Mouse (Mus musculus) fat pad, adult 2 months (tissue): ENCODE data around the gene Nelfcd.

Source experiments
- DNase-seq: peaks from one replicate; pipeline ENCODE4 v3.0.0-alpha.2; 2011; ENCODE audit warnings: low read depth, low spot score; ENCODE audit errors: extremely low read depth

Nelfcd gene

DNA sequence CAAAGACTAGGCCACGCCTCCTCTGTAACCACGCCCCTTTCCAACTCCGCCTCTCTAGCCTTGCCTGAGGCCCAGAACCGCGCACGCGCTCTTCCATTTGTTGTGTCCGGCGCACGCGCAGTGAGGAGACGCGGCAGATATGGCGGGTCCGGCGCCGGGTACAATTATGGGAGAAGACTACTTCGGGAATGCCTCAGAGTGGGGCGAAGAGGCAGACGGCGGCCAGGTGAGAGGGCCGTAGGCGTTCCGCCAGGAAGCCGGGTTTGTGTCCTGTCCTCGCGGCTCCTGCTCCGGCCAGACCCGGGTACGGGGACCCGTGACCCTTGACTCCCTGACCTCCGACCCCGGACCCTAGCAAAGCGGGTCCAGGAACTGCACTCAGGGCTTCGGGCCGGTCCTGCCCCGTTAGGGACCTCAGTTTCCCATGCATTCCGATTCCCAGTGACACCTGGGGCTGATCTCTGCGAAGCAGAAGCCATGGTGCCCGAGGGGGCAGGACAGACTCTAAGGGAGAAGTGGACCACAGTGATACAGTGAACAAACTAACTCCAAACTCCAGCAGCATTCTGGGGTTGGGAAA is at the start of gene Nelfcd:
Gene Nelfcd, plus strand, starts transcription at position 74 of the 580 bp plus-strand sequence.
- DNase-seq, result no peak

- no peak for DNase-seq
Measured at GRCm38 (mm10) chr2:174366571-174366970, 49.0 kb upstream of the Nelfcd start.

DNA sequence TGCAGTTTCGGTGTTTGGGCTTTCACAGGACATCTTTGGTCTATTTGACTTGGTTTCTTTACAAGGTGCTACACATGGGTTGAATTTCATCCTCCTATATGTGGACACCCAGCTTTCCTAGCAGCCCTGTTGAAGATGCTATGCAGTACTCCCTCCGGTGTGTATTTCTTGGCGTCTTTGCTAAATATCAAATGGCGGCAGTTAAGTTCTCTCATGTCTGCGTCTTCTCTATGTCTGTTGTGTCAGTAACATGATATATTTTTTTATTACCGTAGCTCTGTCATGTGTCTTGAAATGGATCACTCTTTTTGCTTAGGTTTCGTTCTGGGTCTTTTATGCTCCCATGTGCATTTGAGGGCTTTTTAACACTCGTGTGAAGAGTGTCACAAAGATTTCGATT is 34.6 kb upstream of the Nelfcd start:
- no peak for DNase-seq

GRCm38 (mm10) chr2:174391936-174392335 is 23.7 kb upstream of the Nelfcd start:
- no peak for DNase-seq

DNA sequence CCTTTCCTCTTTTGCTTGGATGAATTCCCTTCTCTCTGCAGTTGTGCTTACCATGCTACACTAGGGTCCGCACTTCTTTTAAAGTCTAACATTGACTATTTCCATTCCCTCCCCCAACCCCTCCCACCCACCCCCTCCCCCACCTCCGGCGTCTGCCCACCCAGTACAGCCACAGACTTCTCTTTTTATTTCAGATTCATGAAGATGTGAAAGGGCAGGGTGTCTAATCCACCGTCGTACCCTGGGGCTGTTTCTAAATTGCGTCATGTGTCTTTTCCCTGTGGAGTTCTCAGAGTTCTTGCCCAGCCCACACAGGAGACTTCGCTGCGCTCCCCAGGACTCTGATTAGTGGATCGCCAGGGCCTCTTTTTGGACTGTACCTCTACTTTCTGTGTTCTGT is 23.1 kb upstream of the Nelfcd start:
- no peak for DNase-seq

- no peak for DNase-seq
Measured at GRCm38 (mm10) chr2:174393383-174393782, 22.2 kb upstream of the Nelfcd start.

- no peak for DNase-seq
Measured at GRCm38 (mm10) chr2:174396643-174397042, 19.0 kb upstream of the Nelfcd start.

GRCm38 (mm10) chr2:174397065-174397464 is 18.5 kb upstream of the Nelfcd start:
- no peak for DNase-seq

DNA sequence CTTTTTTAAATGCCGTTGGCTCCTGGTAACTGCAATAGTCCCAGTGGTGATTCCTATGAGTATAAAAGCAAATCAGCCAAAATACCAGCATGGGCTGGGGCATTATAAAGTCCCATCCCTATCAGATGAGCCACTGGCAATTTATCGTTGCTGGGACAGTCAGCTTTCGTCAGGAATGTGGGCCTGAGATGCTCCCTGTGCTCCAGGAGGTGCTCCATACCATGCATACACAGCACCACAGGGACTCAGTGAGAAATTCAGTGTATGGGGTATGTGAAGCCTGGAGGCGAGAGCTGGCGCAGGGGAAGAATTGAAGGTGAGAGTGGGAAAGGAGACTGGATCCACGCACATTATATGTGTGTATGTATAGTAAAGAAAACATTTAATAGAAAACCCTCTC is 17.7 kb upstream of the Nelfcd start:
- no peak for DNase-seq

- no peak for DNase-seq
Measured at GRCm38 (mm10) chr2:174400396-174400795, 15.2 kb upstream of the Nelfcd start.

DNA sequence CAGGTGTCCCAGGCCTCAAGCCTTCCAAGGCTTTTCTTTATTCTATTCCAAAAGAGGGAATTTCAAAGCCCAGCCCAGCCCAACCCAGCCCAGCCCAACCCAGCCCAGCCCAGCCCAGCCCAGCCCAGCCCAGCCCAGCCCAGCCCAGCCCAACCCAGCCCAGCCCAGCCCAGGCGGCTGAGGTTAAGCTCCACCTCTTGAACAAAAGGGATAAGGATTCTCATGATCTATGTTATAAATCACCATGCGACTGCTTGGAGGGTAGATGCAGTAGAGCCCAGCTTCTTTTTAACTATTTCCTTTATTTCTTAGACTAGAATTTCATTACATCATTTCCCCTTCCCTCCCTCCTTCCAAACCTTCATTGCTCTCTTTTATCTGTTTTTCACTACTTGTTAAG is 5.4 kb upstream of the Nelfcd start:
- no peak for DNase-seq

DNA sequence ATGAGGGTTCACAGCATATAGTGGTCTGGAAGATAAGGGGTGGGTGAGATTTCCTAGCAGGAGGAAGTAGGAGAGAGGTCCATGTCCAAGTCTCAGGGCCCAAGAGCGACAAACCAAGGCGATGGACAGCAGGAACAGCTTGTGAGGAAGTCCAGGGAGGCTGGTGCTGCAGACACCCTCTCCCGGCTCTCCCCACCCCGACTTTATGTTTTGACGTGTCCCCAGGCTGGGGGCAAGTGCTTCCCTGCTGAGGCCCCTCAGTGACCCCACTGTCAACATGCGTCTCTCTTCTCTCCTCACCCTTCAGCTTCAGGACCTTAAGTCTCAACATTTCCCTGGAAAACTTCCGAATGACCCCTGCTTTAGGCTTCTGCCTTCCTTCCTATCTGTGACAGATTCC is 2.5 kb upstream of the Nelfcd start:
- no peak for DNase-seq

GRCm38 (mm10) chr2:174415001-174415730 is 438 bp upstream of the Nelfcd start:
- DNase-seq, result peak; percentile 33

DNA sequence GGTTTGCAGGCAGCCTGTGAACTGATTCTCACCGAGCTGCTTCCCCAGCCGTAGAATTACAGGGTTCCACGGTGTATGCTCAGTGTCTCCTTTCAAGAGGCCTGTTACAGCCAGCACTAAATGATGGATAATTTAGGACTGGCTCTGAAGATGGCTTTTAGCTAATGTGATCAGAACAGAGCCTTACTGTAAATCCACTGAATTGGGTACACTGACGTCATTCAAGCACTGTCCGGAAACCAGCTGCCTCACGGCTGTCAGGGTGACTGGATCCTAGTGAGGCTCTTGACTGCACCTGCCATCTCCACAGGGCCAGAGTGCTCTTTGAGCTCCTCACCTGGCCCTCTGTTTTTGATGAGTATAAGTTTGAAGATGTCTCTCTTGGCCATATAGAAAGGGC is 5.5 kb downstream of the Nelfcd start:
- DNase-seq, result no peak

DNA sequence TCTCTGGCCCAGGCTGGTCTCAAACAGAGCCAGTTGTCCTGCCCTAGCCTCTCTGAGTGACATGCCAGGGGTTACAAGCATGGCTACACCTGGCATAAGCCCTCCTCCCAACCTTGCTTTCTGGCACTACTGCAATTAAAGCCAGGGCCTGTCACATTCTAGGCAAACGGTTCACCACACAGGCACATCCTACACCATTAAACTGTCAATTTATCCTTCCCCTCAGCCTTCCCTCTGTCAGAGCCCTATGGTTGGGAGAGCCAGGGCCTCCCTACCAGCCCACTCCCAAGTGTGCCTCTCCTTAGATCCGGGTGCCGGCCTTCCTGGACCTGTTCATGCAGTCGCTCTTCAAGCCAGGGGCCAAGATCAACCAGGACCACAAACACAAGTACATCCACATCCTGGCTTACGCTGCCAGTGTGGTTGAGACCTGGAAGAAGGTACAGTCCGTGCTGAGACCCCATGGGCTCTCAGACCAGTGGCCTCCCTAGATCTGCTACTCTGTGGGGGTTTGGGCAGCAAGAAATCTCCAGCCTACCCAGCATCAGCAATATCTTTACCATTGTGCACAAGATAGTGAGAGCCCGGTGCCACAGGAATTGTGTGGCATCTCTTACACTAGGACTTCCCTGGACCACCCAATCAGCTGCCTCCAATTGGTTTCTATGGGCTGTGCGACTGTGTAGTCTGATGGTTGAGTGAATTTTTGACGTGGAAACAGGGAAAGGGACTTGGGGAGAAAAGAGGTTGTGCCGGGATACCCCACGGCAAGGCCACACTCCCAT is 8.9 kb downstream of the Nelfcd start:
- DNase-seq, result no peak

- DNase-seq, result no peak
Measured at GRCm38 (mm10) chr2:174426856-174427255, 11.3 kb downstream of the Nelfcd start.

DNA sequence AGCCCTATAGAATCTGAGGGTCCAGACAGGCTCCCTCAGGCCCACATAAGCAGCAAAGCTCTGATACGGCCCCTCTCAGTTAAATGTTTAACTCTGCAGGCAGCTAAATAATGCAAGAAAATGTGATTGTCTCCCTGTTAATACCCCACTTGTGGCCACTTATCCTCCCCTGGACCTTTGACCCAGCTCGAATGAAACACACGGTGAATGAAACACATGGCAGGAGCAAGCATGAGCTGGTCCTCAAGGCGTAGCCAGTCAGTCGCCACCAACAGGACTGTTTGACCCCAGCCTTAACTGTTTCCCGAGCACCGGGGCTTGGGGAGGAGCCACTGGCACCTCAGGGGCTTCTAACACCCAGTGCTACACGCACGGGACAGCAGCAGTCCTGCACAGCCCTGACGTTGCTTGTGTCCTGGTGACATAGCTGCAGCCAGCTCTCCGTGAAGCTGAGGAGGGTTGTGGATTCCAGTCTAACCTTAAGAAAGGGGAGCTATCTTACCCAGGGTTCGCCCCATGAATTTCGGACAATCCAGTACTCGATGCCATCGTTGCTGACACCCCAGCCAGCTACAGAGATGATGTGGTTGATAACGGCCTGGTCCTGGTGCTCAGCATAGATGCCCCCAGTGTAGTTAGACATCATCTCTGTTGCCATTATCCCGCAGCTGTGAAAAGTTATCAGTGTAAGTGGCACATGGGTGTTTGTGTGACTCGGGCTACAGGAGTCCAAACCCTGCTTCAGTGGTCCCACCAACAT is 12.7 kb downstream of the Nelfcd start:
- DNase-seq, result no peak

GRCm38 (mm10) chr2:174428996-174429591 is 13.5 kb downstream of the Nelfcd start:
- no peak for DNase-seq

DNA sequence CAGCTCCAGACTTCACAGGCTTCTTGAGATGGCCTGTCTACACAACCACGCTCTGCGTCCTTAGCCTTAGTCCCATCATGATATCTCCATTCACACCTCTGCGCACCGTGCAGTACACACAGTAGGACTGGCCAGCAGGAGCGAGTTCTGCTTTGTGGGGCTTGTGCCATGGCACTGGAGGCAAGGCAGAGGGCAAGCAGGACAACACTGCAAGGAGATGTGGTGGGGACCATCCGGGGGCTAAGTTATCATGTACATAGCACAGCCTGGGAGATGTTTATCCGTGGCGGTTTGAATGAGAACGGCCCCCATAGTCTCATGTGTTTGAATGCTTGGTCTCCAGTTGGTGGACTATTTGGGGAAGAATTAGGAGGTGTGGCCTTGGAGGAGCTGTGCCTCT is 19.3 kb downstream of the Nelfcd start:
- DNase-seq, result no peak

DNA sequence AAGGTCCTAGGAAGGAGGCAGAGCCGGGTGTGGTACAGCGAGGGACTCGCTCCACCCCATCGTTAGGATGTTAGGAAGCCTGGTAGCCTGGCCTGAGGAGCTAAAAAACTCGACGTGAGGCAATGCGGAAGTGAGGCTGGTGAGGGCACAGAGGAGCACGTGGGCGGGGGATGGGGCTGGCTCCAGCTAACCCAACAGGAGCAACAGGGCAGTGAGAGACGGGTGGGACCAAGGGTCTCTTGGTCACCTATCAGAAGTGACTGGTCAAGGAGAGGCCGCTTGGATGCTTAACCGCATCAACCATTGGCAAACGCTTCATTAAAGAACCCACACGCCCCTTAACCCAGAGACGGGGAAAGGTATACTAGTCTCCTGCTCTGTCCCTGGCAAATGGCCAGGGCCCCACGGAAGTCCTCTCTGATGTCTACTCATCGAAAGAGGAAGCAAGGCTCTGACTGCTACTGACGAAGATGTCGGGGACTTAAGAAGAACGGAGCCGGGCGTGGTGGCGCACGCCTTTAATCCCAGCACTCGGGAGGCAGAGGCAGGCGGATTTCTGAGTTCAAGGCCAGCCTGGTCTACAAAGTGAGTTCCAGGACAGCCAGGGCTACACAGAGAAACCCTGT is 20.6 kb downstream of the Nelfcd start:
- no peak for DNase-seq
